Mouse (Mus musculus) heart, embryonic 14.5 days (tissue): ENCODE measurements around the gene Tmem28. TPM values are rescaled to one million over a fixed set of nuclear protein-coding genes. Genes with fewer than 3 reads are reported as not detected.
A peak's percentile ranks its signal among the peaks of the same experiment; 100 is the strongest.

Source experiments
- ATAC-seq: fragments of 200-750 bp; cut with Nextera tagmentation; 2 replicates; pipeline ENCODE4 v1.8.0; 2017; ENCODE audit warnings: low read depth, moderate TSS enrichment; ENCODE audit not compliant: insufficient number of reproducible peaks, insufficient read depth, low FRiP score
- H3K27ac ChIP-seq, 2 experiments: fragments of 200-500 bp in 1 of 2; fragments of 300-500 bp in 1 of 2; sonication (generic) in 1 of 2; replicated peaks in 1 of 2; 2 replicates each; pipeline ENCODE4 v1.5.1; 2012 to 2014; ENCODE audit warnings: low read depth in 2 of 2, low read length in 2 of 2, control low read depth in 1 of 2, mild to moderate bottlenecking in 1 of 2, mixed read lengths in 1 of 2; ENCODE audit not compliant: control insufficient read depth in 1 of 2, insufficient read depth in 1 of 2
- H3K27me3 ChIP-seq: fragments of 300-500 bp; sonication (generic); 2 replicates; pipeline ENCODE4 v1.6.1; 2014; ENCODE audit warnings: mild to moderate bottlenecking, low read length, control low read depth; ENCODE audit not compliant: control insufficient read depth, insufficient read depth
- H3K36me3 ChIP-seq: fragments of 300-500 bp; sonication (generic); 2 replicates; pipeline ENCODE4 v1.6.1; 2014; ENCODE audit warnings: mild to moderate bottlenecking, control low read depth, low read length, mixed read lengths; ENCODE audit not compliant: control insufficient read depth, insufficient read depth
- H3K4me1 ChIP-seq, 2 experiments: fragments of 200-500 bp in 1 of 2; fragments of 300-500 bp in 1 of 2; sonication (generic) in 1 of 2; 2 replicates each; pipeline ENCODE4 v1.6.1; 2012 to 2014; ENCODE audit warnings: low read length in 2 of 2, control low read depth in 1 of 2, mixed read lengths in 1 of 2; ENCODE audit not compliant: control insufficient read depth in 2 of 2, insufficient read depth in 2 of 2
- H3K4me2 ChIP-seq: fragments of 300-500 bp; sonication (generic); 2 replicates; pipeline ENCODE4 v1.6.1; 2014; ENCODE audit warnings: mild to moderate bottlenecking, low read length
- H3K4me3 ChIP-seq, 2 experiments: fragments of 200-500 bp in 1 of 2; fragments of 300-500 bp in 1 of 2; sonication (generic) in 1 of 2; 2 replicates each; pipeline ENCODE4 v1.5.1; 2012 to 2014; ENCODE audit warnings: low read length in 2 of 2, mild to moderate bottlenecking in 2 of 2, control low read depth in 1 of 2, low read depth in 1 of 2, moderate library complexity in 1 of 2; ENCODE audit not compliant: control insufficient read depth in 1 of 2, insufficient read depth in 1 of 2
- H3K9ac ChIP-seq: fragments of 300-500 bp; sonication (generic); 2 replicates; pipeline ENCODE4 v1.6.1; 2014; ENCODE audit warnings: mild to moderate bottlenecking, low read length
- H3K9me3 ChIP-seq: fragments of 300-500 bp; sonication (generic); 2 replicates; pipeline ENCODE4 v1.6.1; 2016; ENCODE audit warnings: low read length, control low read depth; ENCODE audit not compliant: control insufficient read depth
- WGBS: fragments of 180-500 bp; shearing (Covaris S2); extraction: QIAGEN DNeasy Blood & Tissue Kit; methylation state at CpG from one replicate; pipeline ENCODE4 v1.1.7; 2014; 5-methylcytosine and 5-hydroxymethylcytosine counted together
- polyA plus RNA-seq: library from polyadenylated mRNA; unstranded; fragments of >200 nt; fragmentation: Nextera tagmentation; extraction: Ambion mirVana; gene quantifications from 2 replicates; pipeline ENCODE4 v1.2.1, GENCODE M21; 2014

Tmem28 gene
- polyA plus RNA-seq, 1 experiment from 2014 or later = not detected

- H3K4me1 ChIP-seq = no peaks in the 10 kb centered on the region; a peak in 1 of 4 replicates
- no peaks in the 10 kb centered on the region for H3K27me3 ChIP-seq
- H3K9me3 ChIP-seq = no peaks in the 10 kb centered on the region
- peak overlapping the region in 1 of 2 experiments; percentile 41; a peak in 1 of 4 replicates for H3K27ac ChIP-seq
- H3K4me3 ChIP-seq = peak overlapping the region; percentile 39 to 44; a peak in 2 of 4 replicates
- H3K9ac ChIP-seq = peak overlapping the region; percentile 72; the same call in 1 of the 2 replicates
- peak overlapping the region; percentile 61 for H3K4me2 ChIP-seq
- 63% methylated on average over 3 of the region's 3 CpGs for WGBS
- H3K36me3 ChIP-seq = no peaks in the 10 kb centered on the region
- ATAC-seq = no peak
Observed at GRCm38 (mm10) chrX:99853834-99854233, 33.0 kb downstream of the Tmem28 start.

- Histone ChIP-seq H3K4me3 (no peak overlapping the region), H3K27me3 (no peaks in the 10 kb centered on the region), H3K9ac (no peak overlapping the region), H3K4me1 (peaks cover 6 to 11% of the 10 kb centered on the region in 2 experiments; a peak in 2 of 4 replicates), H3K36me3 (no peaks in the 10 kb centered on the region), H3K9me3 (no peaks in the 10 kb centered on the region), H3K27ac (peak overlapping the region; percentile 48 to 83; a peak in 3 of 4 replicates), H3K4me2 (no peak overlapping the region)
- ATAC-seq = no peak
- WGBS = 59% methylated on average over 4 of the region's 4 CpGs
Observed at GRCm38 (mm10) chrX:99872228-99872627, 51.4 kb downstream of the Tmem28 start.

GRCm38 (mm10) chrX:99872632-99873201, 51.9 kb downstream of the Tmem28 start:
- Histone ChIP-seq H3K27me3 (no peaks in the 10 kb centered on the region), H3K4me1 (peaks cover 6 to 11% of the 10 kb centered on the region in 2 experiments; a peak in 2 of 4 replicates), H3K9me3 (no peaks in the 10 kb centered on the region), H3K27ac (peak overlapping the region; percentile 70 to 83), H3K36me3 (no peaks in the 10 kb centered on the region), H3K4me3 (no peak overlapping the region), H3K9ac (no peak overlapping the region), H3K4me2 (no peak overlapping the region)
- 39% methylated on average over 3 of the region's 3 CpGs for WGBS
- ATAC-seq = peak; percentile 71; the same call in 1 of the 2 replicates

GRCm38 (mm10) chrX:99873259-99873919, 52.6 kb downstream of the Tmem28 start:
- 43% methylated on average over 2 of the region's 2 CpGs for WGBS
- Histone ChIP-seq H3K9me3 (no peaks in the 10 kb centered on the region), H3K4me3 (no peak overlapping the region), H3K27ac (peak overlapping the region; percentile 70 to 83), H3K9ac (no peak overlapping the region), H3K36me3 (no peaks in the 10 kb centered on the region), H3K4me1 (peaks cover 6 to 11% of the 10 kb centered on the region in 2 experiments; a peak in 2 of 4 replicates), H3K27me3 (no peaks in the 10 kb centered on the region), H3K4me2 (peak overlapping the region; percentile 5; the same call in 1 of the 2 replicates)
- no peak for ATAC-seq

- no peaks in the 10 kb centered on the region for H3K9me3 ChIP-seq
- no peak overlapping the region for H3K4me3 ChIP-seq
Observed at GRCm38 (mm10) chrX:99873920-99874296, 53.1 kb downstream of the Tmem28 start.

GRCm38 (mm10) chrX:99876781-99877180, 56.0 kb downstream of the Tmem28 start:
- Histone ChIP-seq H3K27ac (no peak overlapping the region), H3K4me2 (no peak overlapping the region), H3K9ac (no peak overlapping the region), H3K27me3 (no peaks in the 10 kb centered on the region), H3K9me3 (no peaks in the 10 kb centered on the region), H3K4me3 (no peak overlapping the region), H3K36me3 (no peaks in the 10 kb centered on the region), H3K4me1 (peaks cover 6 to 11% of the 10 kb centered on the region in 2 experiments; a peak in 2 of 4 replicates)
- WGBS = 44% methylated on average over 4 of the region's 4 CpGs
- no peak for ATAC-seq

More at GRCm38 (mm10) chrX:99873920-99874296, 53.1 kb downstream of the Tmem28 start:
- Histone ChIP-seq H3K27ac (peak overlapping the region; percentile 70 to 83), H3K4me2 (peak overlapping the region; percentile 5; the same call in 1 of the 2 replicates), H3K36me3 (no peaks in the 10 kb centered on the region), H3K27me3 (no peaks in the 10 kb centered on the region), H3K4me1 (peaks cover 6 to 11% of the 10 kb centered on the region in 2 experiments; a peak in 2 of 4 replicates), H3K9ac (no peak overlapping the region)
- 30% methylated on average over 4 of the region's 4 CpGs for WGBS
- no peak for ATAC-seq

GRCm38 (mm10) chrX:99883396-99883795, 62.6 kb downstream of the Tmem28 start:
- H3K27ac ChIP-seq = no peak overlapping the region
- H3K9me3 ChIP-seq = no peaks in the 10 kb centered on the region
- no peaks in the 10 kb centered on the region for H3K27me3 ChIP-seq
- no peak overlapping the region for H3K9ac ChIP-seq
- H3K4me3 ChIP-seq = no peak overlapping the region
- ATAC-seq = no peak
- H3K36me3 ChIP-seq = no peaks in the 10 kb centered on the region
- H3K4me2 ChIP-seq = no peak overlapping the region
- H3K4me1 ChIP-seq = no peaks in the 10 kb centered on the region
- WGBS = 43% methylated on average over 2 of the region's 2 CpGs
